Mouse (Mus musculus): Measurements from ENCODE around the gene Padi3.

GRCm38 (mm10) chr4:140753366-140753765, 57.1 kb downstream of the Padi3 start:
- no peak for TF ChIP-seq GATA1 (IDR thresholded peaks at IDR 0.05; ENCODE audit: borderline replicate concordance, low read length)
- TF ChIP-seq FLI1 (IDR thresholded peaks at IDR 0.05; ENCODE audit: low read length): no peak
